Mouse (Mus musculus): Measurements from ENCODE around the gene Dlg1. TPM values are rescaled to one million over a fixed set of nuclear protein-coding genes. Genes with fewer than 3 reads are reported as not detected.

Dlg1 gene
- polyA plus RNA-seq, 1 experiment from 2014 or later: 33.9 TPM

- peak; percentile 26 for DNase-seq (ENCODE audit: low spot score)
- H3K27me3 ChIP-seq (replicated peaks; ENCODE audit: control insufficient read depth, insufficient read depth, low read length): no peaks in the 10 kb centered on the region
These were observed 162.8 kb downstream of the Dlg1 start for GRCm38 (mm10) chr16:31826049-31826448.

GRCm38 (mm10) chr16:31830726-31831125 is 167.5 kb downstream of the Dlg1 start:
- H3K9me3 ChIP-seq (ENCODE audit: control insufficient read depth, low read length): no peaks in the 10 kb centered on the region
- H3K4me2 ChIP-seq (ENCODE audit: low read depth, low read length): no peak overlapping the region
- H3K27me3 ChIP-seq (replicated peaks; ENCODE audit: control insufficient read depth, insufficient read depth, low read length): no peaks in the 10 kb centered on the region
- ATAC-seq (ENCODE audit: low read depth): no peak
- 82% methylated on average over 4 of the region's 4 CpGs for WGBS
- H3K4me3 ChIP-seq (ENCODE audit: low read depth, low read length): no peak overlapping the region
- DNase-seq (ENCODE audit: low spot score): no peak
- peaks cover 35% of the 10 kb centered on the region for H3K36me3 ChIP-seq (ENCODE audit: control insufficient read depth, insufficient read depth, low read length)
- H3K27ac ChIP-seq (replicated peaks; ENCODE audit: low read depth, low read length): no peak overlapping the region
- no peak overlapping the region for H3K9ac ChIP-seq (ENCODE audit: low read depth, low read length)
- H3K4me1 ChIP-seq (ENCODE audit: control insufficient read depth, insufficient read depth, low read length): no peaks in the 10 kb centered on the region

More at GRCm38 (mm10) chr16:31826049-31826448, 162.8 kb downstream of the Dlg1 start:
- ATAC-seq (ENCODE audit: low read depth): peak; percentile 60; the same call in 1 of the 2 replicates
- Histone ChIP-seq H3K36me3 (ENCODE audit: control insufficient read depth, insufficient read depth, low read length) (peaks cover 22% of the 10 kb centered on the region), H3K9ac (ENCODE audit: low read depth, low read length) (no peak overlapping the region), H3K4me3 (ENCODE audit: low read depth, low read length) (no peak overlapping the region), H3K4me1 (ENCODE audit: control insufficient read depth, insufficient read depth, low read length) (no peaks in the 10 kb centered on the region), H3K4me2 (ENCODE audit: low read depth, low read length) (no peak overlapping the region), H3K9me3 (ENCODE audit: control insufficient read depth, low read length) (no peaks in the 10 kb centered on the region), H3K27ac (replicated peaks; ENCODE audit: low read depth, low read length) (no peak overlapping the region)
- WGBS: 65% methylated on average over 4 of the region's 4 CpGs

- 92% methylated on average over 10 of the region's 10 CpGs for WGBS
- Histone ChIP-seq H3K9me3 (ENCODE audit: control insufficient read depth, low read length) (no peaks in the 10 kb centered on the region), H3K4me2 (ENCODE audit: low read depth, low read length) (no peak overlapping the region), H3K27me3 (replicated peaks; ENCODE audit: control insufficient read depth, insufficient read depth, low read length) (no peaks in the 10 kb centered on the region), H3K9ac (ENCODE audit: low read depth, low read length) (no peak overlapping the region), H3K4me3 (ENCODE audit: low read depth, low read length) (no peak overlapping the region), H3K27ac (replicated peaks; ENCODE audit: low read depth, low read length) (no peak overlapping the region), H3K4me1 (ENCODE audit: control insufficient read depth, insufficient read depth, low read length) (no peaks in the 10 kb centered on the region), H3K36me3 (ENCODE audit: control insufficient read depth, insufficient read depth, low read length) (peaks cover 44% of the 10 kb centered on the region)
- DNase-seq (ENCODE audit: low spot score) (no peak), ATAC-seq (ENCODE audit: low read depth) (no peak)
These were observed 169.6 kb downstream of the Dlg1 start for GRCm38 (mm10) chr16:31832630-31833422.

GRCm38 (mm10) chr16:31834011-31834584 is 170.9 kb downstream of the Dlg1 start:
- Histone ChIP-seq H3K4me2 (ENCODE audit: low read depth, low read length) (no peak overlapping the region), H3K9ac (ENCODE audit: low read depth, low read length) (no peak overlapping the region), H3K4me3 (ENCODE audit: low read depth, low read length) (no peak overlapping the region), H3K27me3 (replicated peaks; ENCODE audit: control insufficient read depth, insufficient read depth, low read length) (no peaks in the 10 kb centered on the region), H3K27ac (replicated peaks; ENCODE audit: low read depth, low read length) (peak overlapping the region; percentile 67), H3K9me3 (ENCODE audit: control insufficient read depth, low read length) (no peaks in the 10 kb centered on the region), H3K36me3 (ENCODE audit: control insufficient read depth, insufficient read depth, low read length) (peaks cover 50% of the 10 kb centered on the region), H3K4me1 (ENCODE audit: control insufficient read depth, insufficient read depth, low read length) (no peaks in the 10 kb centered on the region)
- 48% methylated on average over 7 of the region's 7 CpGs for WGBS
- peak; percentile 41 for DNase-seq (ENCODE audit: low spot score)
- ATAC-seq (ENCODE audit: low read depth): peak; percentile 50; the same call in 1 of the 2 replicates

GRCm38 (mm10) chr16:31834662-31835318 is 171.5 kb downstream of the Dlg1 start:
- DNase-seq (ENCODE audit: low spot score) (peak; percentile 16), ATAC-seq (ENCODE audit: low read depth) (no peak)
- H3K4me1 ChIP-seq (ENCODE audit: control insufficient read depth, insufficient read depth, low read length): no peaks in the 10 kb centered on the region
- no peaks in the 10 kb centered on the region for H3K27me3 ChIP-seq (replicated peaks; ENCODE audit: control insufficient read depth, insufficient read depth, low read length)
- WGBS: 69% methylated on average over 2 of the region's 2 CpGs
- H3K9ac ChIP-seq (ENCODE audit: low read depth, low read length): no peak overlapping the region
- H3K4me3 ChIP-seq (ENCODE audit: low read depth, low read length): no peak overlapping the region
- H3K9me3 ChIP-seq (ENCODE audit: control insufficient read depth, low read length): no peaks in the 10 kb centered on the region
- peaks cover 50% of the 10 kb centered on the region for H3K36me3 ChIP-seq (ENCODE audit: control insufficient read depth, insufficient read depth, low read length)
- H3K4me2 ChIP-seq (ENCODE audit: low read depth, low read length): no peak overlapping the region
- H3K27ac ChIP-seq (replicated peaks; ENCODE audit: low read depth, low read length): peak overlapping the region; percentile 67

- Histone ChIP-seq H3K27me3 (replicated peaks; ENCODE audit: control insufficient read depth, insufficient read depth, low read length) (no peaks in the 10 kb centered on the region), H3K4me2 (ENCODE audit: low read depth, low read length) (no peak overlapping the region), H3K27ac (replicated peaks; ENCODE audit: low read depth, low read length) (no peak overlapping the region), H3K9ac (ENCODE audit: low read depth, low read length) (no peak overlapping the region), H3K4me1 (ENCODE audit: control insufficient read depth, insufficient read depth, low read length) (no peaks in the 10 kb centered on the region), H3K9me3 (ENCODE audit: control insufficient read depth, low read length) (no peaks in the 10 kb centered on the region), H3K36me3 (ENCODE audit: control insufficient read depth, insufficient read depth, low read length) (peaks cover 36% of the 10 kb centered on the region), H3K4me3 (ENCODE audit: low read depth, low read length) (no peak overlapping the region)
- 84% methylated on average over 3 of the region's 3 CpGs for WGBS
- ATAC-seq (ENCODE audit: low read depth) (no peak), DNase-seq (ENCODE audit: low spot score) (no peak)
These were observed 174.1 kb downstream of the Dlg1 start for GRCm38 (mm10) chr16:31837362-31837761.

GRCm38 (mm10) chr16:31844246-31844645 is 181.0 kb downstream of the Dlg1 start:
- Histone ChIP-seq H3K9me3 (ENCODE audit: control insufficient read depth, low read length) (no peaks in the 10 kb centered on the region), H3K4me2 (ENCODE audit: low read depth, low read length) (no peak overlapping the region), H3K4me1 (ENCODE audit: control insufficient read depth, insufficient read depth, low read length) (no peaks in the 10 kb centered on the region), H3K36me3 (ENCODE audit: control insufficient read depth, insufficient read depth, low read length) (peaks cover 23% of the 10 kb centered on the region), H3K9ac (ENCODE audit: low read depth, low read length) (no peak overlapping the region), H3K27me3 (replicated peaks; ENCODE audit: control insufficient read depth, insufficient read depth, low read length) (no peaks in the 10 kb centered on the region), H3K27ac (replicated peaks; ENCODE audit: low read depth, low read length) (no peak overlapping the region), H3K4me3 (ENCODE audit: low read depth, low read length) (no peak overlapping the region)
- ATAC-seq (ENCODE audit: low read depth) (no peak), DNase-seq (ENCODE audit: low spot score) (no peak)
- WGBS: 82% methylated on average over 3 of the region's 3 CpGs

- Histone ChIP-seq H3K27me3 (replicated peaks; ENCODE audit: control insufficient read depth, insufficient read depth, low read length) (no peaks in the 10 kb centered on the region), H3K27ac (replicated peaks; ENCODE audit: low read depth, low read length) (no peak overlapping the region), H3K4me1 (ENCODE audit: control insufficient read depth, insufficient read depth, low read length) (no peaks in the 10 kb centered on the region), H3K4me3 (ENCODE audit: low read depth, low read length) (no peak overlapping the region), H3K9ac (ENCODE audit: low read depth, low read length) (no peak overlapping the region), H3K9me3 (ENCODE audit: control insufficient read depth, low read length) (no peaks in the 10 kb centered on the region), H3K36me3 (ENCODE audit: control insufficient read depth, insufficient read depth, low read length) (peaks cover 22% of the 10 kb centered on the region), H3K4me2 (ENCODE audit: low read depth, low read length) (no peak overlapping the region)
- no peak for DNase-seq (ENCODE audit: low spot score)
- WGBS: 78% methylated on average over 10 of the region's 10 CpGs
- ATAC-seq (ENCODE audit: low read depth): no peak
These were observed 183.5 kb downstream of the Dlg1 start for GRCm38 (mm10) chr16:31846763-31847162.

Data from embryonic facial prominence, embryonic 14.5 days (tissue).